Mouse (Mus musculus) MEL (cell line): Measurements from ENCODE around the gene Vps39.

Source experiments
- BHLHE40 ChIP-seq: IDR thresholded peaks from 2 replicates; pipeline ENCODE4 v1.6.1; 2012; ENCODE audit warnings: low read depth, mild to moderate bottlenecking, inconsistent platforms, low read length, improper control_type of control experiment, borderline replicate concordance
- CTCF ChIP-seq, 3 experiments: IDR thresholded peaks in 2 of 3; conservative IDR thresholded peaks in 1 of 3; 2 replicates each; pipeline ENCODE4 v1.5.1; 2011 to 2012; ENCODE audit warnings: low read length in 3 of 3, low read depth in 2 of 3, mild to moderate bottlenecking in 2 of 3, improper control_type of control experiment in 1 of 3, inconsistent platforms in 1 of 3, mixed read lengths in 1 of 3, moderate library complexity in 1 of 3; ENCODE audit not compliant: control insufficient read depth in 1 of 3, insufficient read depth in 1 of 3, poor library complexity in 1 of 3, severe bottlenecking in 1 of 3
- GATA1 ChIP-seq: IDR thresholded peaks from 2 replicates; pipeline ENCODE4 v1.6.1; 2011; ENCODE audit warnings: low read depth, low read length, improper control_type of control experiment
- KAT2A ChIP-seq: conservative IDR thresholded peaks from 2 replicates; pipeline ENCODE4 v1.6.1; 2012; ENCODE audit warnings: low read depth, low read length, improper control_type of control experiment, inconsistent platforms
- MAFK ChIP-seq: IDR thresholded peaks from 2 replicates; pipeline ENCODE4 v1.6.1; 2011; ENCODE audit warnings: low read depth, mild to moderate bottlenecking, low read length, improper control_type of control experiment, borderline replicate concordance
- MYC ChIP-seq: IDR thresholded peaks from 2 replicates; pipeline ENCODE4 v1.6.1; 2011; ENCODE audit warnings: low read depth, mild to moderate bottlenecking, low read length, improper control_type of control experiment, moderate library complexity
- POLR2A ChIP-seq, 2 experiments: IDR thresholded peaks; 2 replicates each; pipeline ENCODE4 v1.6.1; 2011 to 2012; ENCODE audit warnings: low read length in 2 of 2, mild to moderate bottlenecking in 2 of 2, control low read depth in 1 of 2, improper control_type of control experiment in 1 of 2, low read depth in 1 of 2, moderate library complexity in 1 of 2; ENCODE audit not compliant: control insufficient read depth in 1 of 2, insufficient read depth in 1 of 2, poor library complexity in 1 of 2
- RAD21 ChIP-seq: IDR thresholded peaks from 2 replicates; pipeline ENCODE4 v1.6.1; 2011; ENCODE audit warnings: mild to moderate bottlenecking, low read depth, low read length, improper control_type of control experiment
- TAL1 ChIP-seq: IDR thresholded peaks from 2 replicates; pipeline ENCODE4 v1.6.1; 2012; ENCODE audit warnings: mild to moderate bottlenecking, inconsistent platforms, low read length, moderate library complexity, mixed read lengths
- UBTF ChIP-seq: IDR thresholded peaks from 2 replicates; pipeline ENCODE4 v1.6.1; 2012; ENCODE audit warnings: low read depth, mild to moderate bottlenecking, inconsistent platforms, low read length, improper control_type of control experiment, moderate library complexity, borderline replicate concordance; ENCODE audit not compliant: insufficient read depth
- USF2 ChIP-seq, 2 experiments: IDR thresholded peaks; 2 replicates each; pipeline ENCODE4 v1.6.1; 2011 to 2012; ENCODE audit warnings: improper control_type of control experiment in 2 of 2, low read length in 2 of 2, borderline replicate concordance in 1 of 2, inconsistent platforms in 1 of 2, low read depth in 1 of 2, mild to moderate bottlenecking in 1 of 2; ENCODE audit not compliant: insufficient read depth in 1 of 2

GRCm38 (mm10) chr2:120360425-120360824 is 7.5 kb upstream of the Vps39 start:
- TF ChIP-seq RAD21 (no peak), BHLHE40 (no peak), MAFK (no peak), CTCF (IDR thresholded peaks at IDR 0.05 in 2 of 3, conservative IDR thresholded peaks at IDR 0.05 in 1 of 3; ENCODE audit: control insufficient read depth in 1 of 3, insufficient read depth in 1 of 3, low read depth in 2 of 3, low read length in 3 of 3, poor library complexity in 1 of 3, severe bottlenecking in 1 of 3) (no peak), GATA1 (no peak), KAT2A (no peak), POLR2A (IDR thresholded peaks at IDR 0.05; ENCODE audit: control insufficient read depth in 1 of 2, insufficient read depth in 1 of 2, low read depth in 1 of 2, low read length in 2 of 2, poor library complexity in 1 of 2) (no peak), UBTF (no peak), MYC (no peak), TAL1 (no peak), USF2 (IDR thresholded peaks at IDR 0.05; ENCODE audit: borderline replicate concordance in 1 of 2, insufficient read depth in 1 of 2, low read depth in 1 of 2, low read length in 2 of 2) (no peak)
